Mouse (Mus musculus) ES-Bruce4 (cell line): ENCODE measurements at regions not wholly inside any gene's neighbourhood (a gene's known extent, or its start where the extent isn't known, plus 50 kb on each side); places are given as distances from the start of the nearest gene placed in this dataset.
"Not testable (repeated sequence)": the region's sequence is repeated elsewhere in the genome, so short reads cannot be mapped to it uniquely, and the experiment has no call there.

Experiments
- H3K27ac ChIP-seq: 2 replicates; pipeline ENCODE4 v1.5.1; 2012; ENCODE audit warnings: low read length, inconsistent platforms; ENCODE audit not compliant: insufficient read depth
- H3K27me3 ChIP-seq: 2 replicates; pipeline ENCODE4 v1.6.1; 2012; ENCODE audit warnings: mild to moderate bottlenecking, low read length, inconsistent platforms; ENCODE audit not compliant: control insufficient read depth, poor library complexity, insufficient read depth, severe bottlenecking
- H3K36me3 ChIP-seq: 2 replicates; pipeline ENCODE4 v1.6.1; 2012; ENCODE audit warnings: inconsistent platforms, mild to moderate bottlenecking, low read length, moderate library complexity; ENCODE audit not compliant: control insufficient read depth, poor library complexity, insufficient read depth, severe bottlenecking
- H3K4me1 ChIP-seq: one replicate; pipeline ENCODE4 v1.8.1; 2011; ENCODE audit warnings: low read length; ENCODE audit not compliant: control insufficient read depth, insufficient read depth
- H3K4me3 ChIP-seq: 2 replicates; pipeline ENCODE4 v1.5.1; 2011; ENCODE audit warnings: low read depth, mild to moderate bottlenecking, low read length
- H3K9ac ChIP-seq: 2 replicates; pipeline ENCODE4 v1.6.1; 2012; ENCODE audit warnings: low read depth, mild to moderate bottlenecking, inconsistent platforms; ENCODE audit not compliant: poor library complexity, severe bottlenecking
- H3K9me3 ChIP-seq: replicated peaks from 2 replicates; pipeline ENCODE4 v1.6.1; 2012; ENCODE audit warnings: mild to moderate bottlenecking, low read length, inconsistent platforms; ENCODE audit not compliant: control insufficient read depth, poor library complexity, insufficient read depth, severe bottlenecking
- CTCF ChIP-seq: IDR thresholded peaks from one replicate; pipeline ENCODE4 v1.8.1; 2011; ENCODE audit warnings: low read depth, low read length
- EP300 ChIP-seq: IDR thresholded peaks from 2 replicates; pipeline ENCODE4 v1.6.1; 2011; ENCODE audit warnings: low read depth, low read length; ENCODE audit not compliant: insufficient read depth
- POLR2A ChIP-seq: IDR thresholded peaks from one replicate; pipeline ENCODE4 v1.8.1; 2011; ENCODE audit warnings: low read length; ENCODE audit not compliant: insufficient read depth

DNA sequence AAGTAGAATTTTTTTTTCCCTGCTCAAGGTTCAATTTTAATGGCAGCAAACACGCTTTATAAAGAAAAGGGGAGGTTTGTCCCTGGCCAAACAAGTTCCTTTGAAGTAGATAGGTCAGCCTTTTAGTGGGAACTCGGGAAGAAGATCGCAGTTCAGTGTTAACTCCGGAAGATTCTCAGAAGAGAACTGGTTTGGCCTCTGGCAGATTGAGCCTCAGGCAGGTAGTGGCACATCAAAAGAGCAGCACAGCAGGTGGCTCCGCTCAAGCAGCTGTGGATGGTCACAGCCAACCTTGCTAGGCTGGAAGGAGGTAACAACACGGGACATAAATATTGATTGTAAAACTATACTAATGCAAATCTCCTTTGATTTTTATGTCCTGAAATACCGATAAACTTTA lies 347.2 kb upstream of the Sdr16c6 start:
- not testable (repeated sequence) for H3K4me1 ChIP-seq, H3K9ac ChIP-seq, H3K27me3 ChIP-seq, H3K9me3 ChIP-seq, H3K36me3 ChIP-seq, H3K27ac ChIP-seq, H3K4me3 ChIP-seq
- TF ChIP-seq EP300, result 0 out of 2 replicates have a peak, but pooled peaks have one; percentile 12

GRCm38 (mm10) chr4:4403812-4404211 lies 326.5 kb upstream of the Sdr16c6 start:
- Histone ChIP-seq H3K4me1 (no peaks in the 10 kb centered on the region), H3K4me3 (no peak overlapping the region), H3K9ac (no peak overlapping the region), H3K27me3 (no peaks in the 10 kb centered on the region), H3K9me3 (no peaks in the 10 kb centered on the region), H3K27ac (no peak overlapping the region), H3K36me3 (no peaks in the 10 kb centered on the region)
- TF ChIP-seq CTCF (no peak), EP300 (no peak), POLR2A (no peak)

- H3K9me3 ChIP-seq, result no peaks in the 10 kb centered on the region; the same call in 1 of the 2 replicates
- H3K36me3 ChIP-seq, result no peaks in the 10 kb centered on the region
- H3K4me3 ChIP-seq, result no peak overlapping the region
- H3K27ac ChIP-seq, result no peak overlapping the region
- TF ChIP-seq CTCF (no peak), EP300 (no peak), POLR2A (no peak)
- no peaks in the 10 kb centered on the region for H3K27me3 ChIP-seq
- H3K4me1 ChIP-seq, result no peaks in the 10 kb centered on the region
- H3K9ac ChIP-seq, result no peak overlapping the region
Observed at GRCm38 (mm10) chr4:4397410-4397809, 320.1 kb upstream of the Sdr16c6 start.

- no peaks in the 10 kb centered on the region for H3K4me1 ChIP-seq
- no peaks in the 10 kb centered on the region for H3K27me3 ChIP-seq
- H3K27ac ChIP-seq, result no peak overlapping the region
- H3K4me3 ChIP-seq, result no peak overlapping the region
- H3K9me3 ChIP-seq, result no peaks in the 10 kb centered on the region
- TF ChIP-seq EP300 (no peak), CTCF (no peak), POLR2A (no peak)
- no peak overlapping the region for H3K9ac ChIP-seq
- no peaks in the 10 kb centered on the region for H3K36me3 ChIP-seq
Observed at GRCm38 (mm10) chr4:4380024-4380590, 302.8 kb upstream of the Sdr16c6 start.

DNA sequence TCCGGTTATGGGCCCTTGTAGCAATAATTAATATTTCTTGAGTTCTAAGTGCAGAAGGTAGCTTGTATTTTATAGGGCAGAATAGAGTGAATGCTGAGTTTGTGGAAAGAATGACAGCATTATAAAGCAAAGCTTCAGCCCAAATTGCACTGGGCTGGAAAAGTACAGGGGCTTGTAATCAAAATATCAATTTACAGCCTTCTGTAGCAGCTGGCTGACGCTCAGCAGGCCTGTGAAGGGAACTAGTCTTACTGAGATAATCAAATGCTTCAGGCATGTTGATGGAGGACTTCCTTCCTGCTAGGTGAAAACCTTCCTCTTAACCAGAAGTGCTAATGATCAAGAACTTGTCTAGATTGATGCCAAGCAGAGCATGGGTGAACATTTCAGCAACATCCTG lies 257.9 kb upstream of the Sdr16c6 start:
- TF ChIP-seq POLR2A (no peak), CTCF (no peak), EP300 (no peak)
- H3K27ac ChIP-seq, result no peak overlapping the region
- no peaks in the 10 kb centered on the region for H3K27me3 ChIP-seq
- no peaks in the 10 kb centered on the region for H3K36me3 ChIP-seq
- H3K4me3 ChIP-seq, result no peak overlapping the region
- H3K9me3 ChIP-seq, result peaks cover 8% of the 10 kb centered on the region
- H3K9ac ChIP-seq, result no peak overlapping the region
- H3K4me1 ChIP-seq, result no peaks in the 10 kb centered on the region

GRCm38 (mm10) chr4:4333472-4334123 lies 256.3 kb upstream of the Sdr16c6 start:
- H3K9ac ChIP-seq, result no peak overlapping the region

More at GRCm38 (mm10) chr4:4333472-4334123, 256.3 kb upstream of the Sdr16c6 start:
- Histone ChIP-seq H3K4me3 (no peak overlapping the region), H3K4me1 (no peaks in the 10 kb centered on the region), H3K36me3 (no peaks in the 10 kb centered on the region), H3K9me3 (no peaks in the 10 kb centered on the region; the same call in 1 of the 2 replicates), H3K27me3 (no peaks in the 10 kb centered on the region), H3K27ac (no peak overlapping the region)
- no peak for TF ChIP-seq CTCF
- no peak for TF ChIP-seq POLR2A
- no peak for TF ChIP-seq EP300
